Mouse (Mus musculus): Measurements from ENCODE around the gene Lgsn.

Gene Lgsn

DNA sequence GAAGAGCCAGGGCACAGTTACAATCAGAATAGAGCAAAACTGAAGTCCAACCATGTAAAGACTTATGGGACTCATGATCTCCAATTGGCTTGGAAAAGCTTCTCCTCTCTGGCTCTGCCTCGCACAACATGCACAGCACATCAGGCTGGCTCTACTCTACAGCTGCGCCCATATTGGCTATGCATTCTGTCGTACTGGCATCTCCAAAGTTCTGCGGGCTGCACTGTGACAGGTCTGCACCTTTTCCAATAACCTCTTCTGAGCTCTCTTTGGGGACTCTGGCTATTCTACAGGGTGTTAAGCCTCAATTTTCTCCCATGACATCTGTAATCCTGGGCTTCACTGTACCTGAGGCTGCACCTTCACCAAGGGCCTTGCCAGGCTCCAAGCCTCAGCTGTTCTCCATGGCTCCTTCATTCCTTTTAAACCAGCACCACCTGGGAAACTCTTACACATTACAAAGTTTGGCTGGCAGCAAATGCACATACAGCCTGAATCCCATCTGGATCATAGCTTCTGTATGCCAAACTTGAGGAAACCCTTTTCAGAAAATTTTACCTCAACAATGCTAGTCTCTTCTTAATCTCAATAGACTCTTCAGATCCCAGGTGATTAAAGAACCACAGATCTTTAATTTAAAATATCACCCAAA, 44.5 kb downstream of the Lgsn start:
- DNase-seq, result no peak

DNA sequence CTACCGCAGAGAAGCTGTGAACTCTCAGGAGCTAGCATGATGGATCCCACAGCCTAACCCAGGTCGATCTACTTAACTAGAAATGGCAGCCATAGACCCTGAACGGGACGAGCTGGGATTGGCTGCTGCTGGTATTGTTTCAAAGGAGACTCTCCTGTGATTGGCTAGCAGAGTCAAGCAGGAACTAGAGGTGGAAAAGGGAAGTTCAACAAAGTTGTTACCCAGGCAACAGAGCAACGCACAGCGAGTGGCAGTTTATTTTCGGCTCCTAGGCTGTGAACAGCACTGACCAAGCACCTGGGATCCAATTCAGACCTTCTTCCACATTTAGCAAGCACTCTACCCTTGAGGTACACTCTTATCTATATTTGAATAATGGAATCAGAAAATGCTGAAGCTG, 46.4 kb downstream of the Lgsn start, which contains the start of the genes 4931428L18Rik and Pih1d3:
Gene 4931428L18Rik, minus strand, starts transcription at position 121 of the 400 bp plus-strand sequence.
Gene Pih1d3, plus strand, starts transcription at position 275 of the 400 bp plus-strand sequence.
- DNase-seq, result no peak

DNA sequence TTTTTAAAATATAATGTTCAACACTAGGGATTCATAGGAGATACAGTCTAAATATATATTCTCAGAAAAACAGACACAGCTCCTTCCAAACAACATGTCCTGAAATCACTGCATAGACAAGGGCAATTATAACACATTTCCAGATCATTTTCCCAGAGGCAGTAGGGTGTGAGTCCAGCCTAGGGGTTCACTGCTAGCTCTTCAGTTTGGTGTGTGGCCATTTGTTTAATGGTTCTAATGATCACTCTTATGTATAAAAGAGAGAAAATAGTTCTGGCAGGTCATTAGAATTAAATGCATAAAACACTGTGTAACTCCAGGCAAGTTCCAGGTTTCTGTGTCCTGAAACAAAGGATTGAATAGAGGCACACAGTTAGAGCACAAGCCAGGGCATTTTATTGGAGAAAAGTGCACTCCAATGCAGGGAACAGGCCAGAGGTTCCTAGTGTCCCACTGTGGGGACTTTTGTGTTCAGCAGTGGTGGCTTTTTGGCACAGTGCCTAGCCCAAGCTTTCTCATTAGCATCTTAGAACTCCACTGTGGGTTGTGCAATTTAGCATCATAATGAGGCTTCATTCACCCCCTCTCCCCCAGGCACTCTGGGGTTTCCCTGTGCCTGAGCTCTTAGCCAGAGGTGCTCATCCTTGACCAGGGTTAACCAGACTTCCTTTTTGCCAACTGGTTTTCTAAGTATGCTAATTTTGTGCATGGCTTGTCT, 57.3 kb downstream of the Lgsn start:
- peak; percentile 4 for DNase-seq
